Mouse (Mus musculus): ENCODE results near the gene Defa34.
"Not testable (repeated sequence)": the region's sequence is repeated elsewhere in the genome, so short reads cannot be mapped to it uniquely, and the experiment has no call there.

Defa34 gene

GRCm38 (mm10) chr8:21665497-21665896 lies at the start of gene Defa34:
TSS of gene Defa34 (plus strand) at chr8:21665797.
- not testable (repeated sequence) for DNase-seq (ENCODE audit: low read depth)

GRCm38 (mm10) chr8:21617883-21618282 lies 47.7 kb upstream of the Defa34 start, which contains the start of gene Defa26:
TSS of gene Defa26 (plus strand) at chr8:21618183.
- DNase-seq (ENCODE audit: low read depth): not testable (repeated sequence)

GRCm38 (mm10) chr8:21655480-21655879 lies 10.1 kb upstream of the Defa34 start, which contains the start of gene Defa17:
TSS of gene Defa17 (plus strand) at chr8:21655780.
- DNase-seq (ENCODE audit: low read depth): not testable (repeated sequence)

GRCm38 (mm10) chr8:21703545-21703944 lies 37.9 kb downstream of the Defa34 start, which contains the start of gene AY761184:
TSS of gene AY761184 (minus strand) at chr8:21703645.
- not testable (repeated sequence) for DNase-seq (ENCODE audit: low read depth)
